Mouse (Mus musculus): Measurements from ENCODE around the gene Ablim1. TPM values are rescaled to one million over a fixed set of nuclear protein-coding genes. Genes with fewer than 3 reads are reported as not detected.

Ablim1 gene
- total RNA-seq, 2 experiments from 2014 or later, result 6.3 to 9.2 TPM

GRCm38 (mm10) chr19:57313891-57314345 lies 801 bp downstream of the Ablim1 start:
- ATAC-seq (replicated peaks; ENCODE audit: low FRiP score, low TSS enrichment, poor library complexity, severe bottlenecking), result no peak

- ATAC-seq (replicated peaks; ENCODE audit: low FRiP score, low TSS enrichment, poor library complexity, severe bottlenecking), result no peak
Measured at GRCm38 (mm10) chr19:57313226-57313625, 1.5 kb downstream of the Ablim1 start.

DNA sequence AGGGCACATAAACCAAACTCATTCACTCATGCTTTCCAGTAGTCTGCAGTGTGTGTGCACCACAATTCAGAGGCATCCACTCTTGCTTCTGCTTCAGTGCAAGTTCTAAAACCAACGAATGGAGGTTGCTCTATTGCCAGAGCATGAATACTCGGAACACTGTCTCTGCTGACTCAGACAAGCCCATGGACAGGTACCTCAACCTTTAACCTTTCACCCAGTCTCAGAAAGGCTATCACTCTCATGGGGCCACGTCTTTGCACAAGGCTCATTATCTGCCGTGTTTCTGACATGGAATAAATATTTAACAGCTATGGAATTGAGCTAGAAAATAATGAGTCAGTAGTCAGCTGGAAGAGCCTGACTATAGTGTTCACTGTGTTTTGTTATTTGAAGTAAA lies 4.7 kb downstream of the Ablim1 start:
- no peak for ATAC-seq (replicated peaks; ENCODE audit: low FRiP score, low TSS enrichment, poor library complexity, severe bottlenecking)

DNA sequence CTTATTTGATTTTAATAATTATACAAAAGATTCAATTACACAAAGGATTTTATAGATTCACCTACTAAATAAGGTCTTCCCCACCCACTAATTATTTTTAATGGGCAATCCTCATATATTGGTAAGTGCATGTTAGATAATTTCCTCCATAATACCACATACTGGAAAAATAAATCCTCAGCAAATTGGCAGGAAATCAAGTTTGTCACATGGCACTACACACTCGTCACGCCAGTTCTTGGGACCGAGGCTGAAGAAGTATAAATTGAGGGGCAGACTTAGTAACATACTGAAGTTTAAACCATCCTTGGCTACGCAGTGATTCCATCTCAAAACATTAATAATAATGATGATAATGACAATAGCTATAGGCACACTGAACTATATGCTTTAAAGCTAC lies 8.1 kb downstream of the Ablim1 start:
- ATAC-seq (replicated peaks; ENCODE audit: low FRiP score, low TSS enrichment, poor library complexity, severe bottlenecking), result no peak

DNA sequence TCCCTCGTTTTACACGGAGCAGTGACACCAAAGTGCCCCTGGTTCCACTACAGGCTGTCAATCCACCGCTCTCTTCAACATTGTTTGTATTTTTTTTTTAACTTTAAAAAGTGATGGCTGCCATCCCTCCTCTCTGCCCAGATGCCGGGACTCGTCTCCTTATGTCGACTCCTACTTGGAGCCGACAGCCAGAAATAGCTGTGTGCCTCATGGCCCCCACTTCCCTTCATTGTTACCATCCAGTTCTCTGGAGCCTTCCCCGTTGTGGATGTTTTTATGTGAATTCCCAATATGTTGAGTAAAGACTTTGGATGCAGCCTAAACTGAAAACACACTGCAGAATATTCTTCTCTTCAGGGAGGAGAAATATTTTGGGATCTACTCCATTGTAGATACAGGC lies 8.7 kb downstream of the Ablim1 start:
- ATAC-seq (replicated peaks; ENCODE audit: low FRiP score, low TSS enrichment, poor library complexity, severe bottlenecking), result no peak

GRCm38 (mm10) chr19:57304666-57305065 lies 10.1 kb downstream of the Ablim1 start:
- ATAC-seq (replicated peaks; ENCODE audit: low FRiP score, low TSS enrichment, poor library complexity, severe bottlenecking), result no peak

- ATAC-seq (replicated peaks; ENCODE audit: low FRiP score, low TSS enrichment, poor library complexity, severe bottlenecking), result no peak
Measured at GRCm38 (mm10) chr19:57301961-57302395, 12.7 kb downstream of the Ablim1 start.

GRCm38 (mm10) chr19:57298006-57298405 lies 16.7 kb downstream of the Ablim1 start:
- no peak for ATAC-seq (replicated peaks; ENCODE audit: low FRiP score, low TSS enrichment, poor library complexity, severe bottlenecking)

- ATAC-seq (replicated peaks; ENCODE audit: low FRiP score, low TSS enrichment, poor library complexity, severe bottlenecking), result no peak
Measured at GRCm38 (mm10) chr19:57297447-57297846, 17.3 kb downstream of the Ablim1 start.

DNA sequence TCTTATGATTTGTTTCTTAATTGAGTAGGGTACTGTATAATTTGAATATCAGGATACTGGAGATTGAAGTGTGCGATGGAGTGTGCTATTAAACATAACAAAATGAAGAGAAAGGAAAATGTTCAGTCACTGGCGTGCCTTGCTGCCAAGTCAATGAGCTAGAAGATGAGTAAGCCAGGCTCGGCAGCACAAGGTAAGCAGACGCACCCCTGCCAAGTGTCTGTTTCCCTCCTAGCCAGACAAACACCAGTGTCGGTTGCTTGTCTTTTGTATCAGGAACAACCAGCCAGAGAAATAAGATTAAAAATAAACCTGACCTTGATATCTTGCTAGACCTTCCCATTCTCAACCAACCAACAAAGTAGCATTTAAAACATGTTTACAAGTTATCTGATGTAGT lies 18.2 kb downstream of the Ablim1 start:
- peak; percentile 87 for ATAC-seq (replicated peaks; ENCODE audit: low FRiP score, low TSS enrichment, poor library complexity, severe bottlenecking)

DNA sequence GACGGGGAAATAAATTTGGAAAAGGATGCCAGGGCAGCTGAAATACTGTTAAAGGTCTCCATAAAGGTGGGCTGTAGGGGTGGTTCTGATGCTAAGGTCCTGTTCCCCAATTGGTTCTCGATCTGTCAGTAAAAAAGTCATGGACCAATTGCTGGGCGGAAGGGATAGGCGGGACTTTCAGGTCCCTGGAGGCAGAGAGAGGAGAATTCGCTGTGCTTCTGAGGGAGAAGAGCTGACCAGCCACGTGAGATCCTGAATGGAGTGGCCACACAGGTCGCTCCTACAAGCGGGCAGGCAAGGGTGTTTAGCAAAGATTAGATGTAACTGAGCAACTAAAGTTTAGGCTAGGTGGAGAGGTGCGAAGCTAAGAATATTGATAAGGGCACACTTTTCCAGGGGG lies 19.2 kb downstream of the Ablim1 start:
- ATAC-seq (replicated peaks; ENCODE audit: low FRiP score, low TSS enrichment, poor library complexity, severe bottlenecking), result no peak

- ATAC-seq (replicated peaks; ENCODE audit: low FRiP score, low TSS enrichment, poor library complexity, severe bottlenecking), result no peak
Measured at GRCm38 (mm10) chr19:57294356-57294755, 20.4 kb downstream of the Ablim1 start.

DNA sequence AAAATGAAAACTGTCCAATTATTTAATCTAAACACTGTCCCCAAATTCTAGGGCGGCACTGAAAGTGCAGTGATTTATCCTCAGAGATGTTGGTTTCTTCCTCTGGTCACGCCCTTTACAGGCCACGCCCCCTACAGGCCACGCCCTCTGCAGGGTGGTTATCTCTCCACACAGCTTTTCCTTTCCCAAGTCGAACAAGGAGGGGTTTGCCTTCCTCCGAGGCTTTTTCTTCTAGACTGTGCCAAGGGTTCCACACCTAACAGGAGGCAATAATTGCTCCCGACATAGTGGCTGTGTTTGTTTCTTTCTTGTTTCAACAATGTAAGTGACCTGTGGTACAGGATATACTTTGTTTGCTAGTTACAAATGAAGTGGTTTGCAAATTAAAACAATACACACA lies 21.0 kb downstream of the Ablim1 start:
- ATAC-seq (replicated peaks; ENCODE audit: low FRiP score, low TSS enrichment, poor library complexity, severe bottlenecking), result peak; percentile 72

- ATAC-seq (replicated peaks; ENCODE audit: low FRiP score, low TSS enrichment, poor library complexity, severe bottlenecking), result no peak
Measured at GRCm38 (mm10) chr19:57283310-57283709, 31.4 kb downstream of the Ablim1 start.

DNA sequence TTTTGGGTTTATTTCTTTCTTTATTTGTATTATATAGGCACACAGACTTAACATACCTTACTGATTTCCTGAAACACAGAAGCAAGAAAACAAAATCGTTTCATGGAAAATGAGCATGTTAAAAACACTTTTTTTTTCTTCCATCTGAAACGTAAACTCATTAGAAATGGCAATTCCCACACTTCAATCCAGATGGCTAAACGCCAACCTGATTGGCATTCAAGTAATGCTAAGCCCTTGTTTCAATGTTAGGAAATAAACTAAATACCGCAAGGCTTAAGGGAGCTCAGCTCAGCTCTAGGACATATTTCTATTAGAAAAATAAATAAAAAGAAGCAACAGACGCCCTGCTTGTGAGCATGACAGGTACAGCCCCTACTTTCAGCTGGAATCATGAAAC lies 32.1 kb downstream of the Ablim1 start:
- ATAC-seq (replicated peaks; ENCODE audit: low FRiP score, low TSS enrichment, poor library complexity, severe bottlenecking), result no peak

- no peak for ATAC-seq (replicated peaks; ENCODE audit: low FRiP score, low TSS enrichment, poor library complexity, severe bottlenecking)
Measured at GRCm38 (mm10) chr19:57279666-57280065, 35.1 kb downstream of the Ablim1 start.

GRCm38 (mm10) chr19:57278263-57278662 lies 36.5 kb downstream of the Ablim1 start:
- no peak for ATAC-seq (replicated peaks; ENCODE audit: low FRiP score, low TSS enrichment, poor library complexity, severe bottlenecking)

DNA sequence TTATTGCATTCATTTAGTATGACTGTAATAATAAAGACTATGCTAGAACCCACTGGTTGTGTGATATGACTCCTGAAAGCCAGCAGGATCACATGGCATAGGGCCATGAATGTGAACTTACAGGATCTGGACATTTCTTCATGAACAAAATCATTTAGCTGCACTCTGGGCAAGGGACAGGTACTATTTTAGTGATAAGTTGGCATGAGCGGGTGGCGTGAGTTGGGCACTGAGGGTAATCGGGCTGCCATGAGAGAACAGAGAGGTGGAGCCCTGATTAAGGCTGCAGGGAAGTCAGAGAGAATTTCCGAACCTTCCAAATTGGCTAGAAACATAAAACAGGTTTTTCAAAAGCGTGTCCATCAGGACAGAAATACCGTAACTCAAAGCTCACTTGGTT lies 37.7 kb downstream of the Ablim1 start:
- ATAC-seq (replicated peaks; ENCODE audit: low FRiP score, low TSS enrichment, poor library complexity, severe bottlenecking), result no peak

- ATAC-seq (replicated peaks; ENCODE audit: low FRiP score, low TSS enrichment, poor library complexity, severe bottlenecking), result no peak
Measured at GRCm38 (mm10) chr19:57275166-57275953, 39.4 kb downstream of the Ablim1 start.

DNA sequence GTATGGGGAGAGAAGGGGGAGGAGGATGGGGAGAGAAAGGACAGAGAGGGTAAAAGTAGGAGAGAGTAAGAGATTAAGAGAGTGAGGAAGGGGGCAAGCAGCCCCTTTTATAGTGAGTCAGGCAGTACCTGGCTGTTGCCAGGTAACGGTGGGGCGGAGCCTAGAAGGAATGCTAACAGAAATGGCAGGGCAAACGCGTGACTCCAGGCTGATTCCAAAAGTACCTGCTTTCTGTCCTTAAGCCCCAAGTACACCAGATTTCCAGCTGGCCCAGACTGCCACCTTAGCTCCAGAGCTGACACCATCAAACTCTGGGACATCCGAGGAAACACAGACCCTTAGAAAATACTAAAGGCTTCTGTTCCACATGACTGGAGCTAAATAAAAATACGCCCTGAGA lies 40.0 kb downstream of the Ablim1 start:
- no peak for ATAC-seq (replicated peaks; ENCODE audit: low FRiP score, low TSS enrichment, poor library complexity, severe bottlenecking)

DNA sequence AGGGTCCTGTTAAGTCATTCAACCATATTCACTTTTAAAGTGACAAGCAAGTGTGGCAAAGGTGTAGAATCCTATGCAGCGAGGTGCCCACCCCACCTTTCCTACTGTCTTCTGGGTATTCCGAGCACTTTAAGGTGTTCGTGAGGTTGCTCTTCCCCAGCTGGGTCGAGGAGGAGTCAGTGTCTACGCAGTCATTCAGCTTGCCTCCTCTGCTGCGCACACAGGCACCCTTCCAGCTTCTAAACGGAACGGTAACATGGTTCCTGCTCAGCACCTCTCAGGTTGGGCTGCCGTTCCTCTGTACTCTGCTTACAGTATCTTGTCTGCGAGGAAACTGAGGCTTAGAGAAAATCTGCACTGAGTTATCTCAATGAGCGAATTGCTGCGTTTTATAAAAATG lies 40.4 kb downstream of the Ablim1 start:
- ATAC-seq (replicated peaks; ENCODE audit: low FRiP score, low TSS enrichment, poor library complexity, severe bottlenecking), result no peak
